Mouse (Mus musculus): Measurements from ENCODE around the gene Zbtb8b.
"Not testable (repeated sequence)": the region's sequence is repeated elsewhere in the genome, so short reads cannot be mapped to it uniquely, and the experiment has no call there.

Gene Zbtb8b

DNA sequence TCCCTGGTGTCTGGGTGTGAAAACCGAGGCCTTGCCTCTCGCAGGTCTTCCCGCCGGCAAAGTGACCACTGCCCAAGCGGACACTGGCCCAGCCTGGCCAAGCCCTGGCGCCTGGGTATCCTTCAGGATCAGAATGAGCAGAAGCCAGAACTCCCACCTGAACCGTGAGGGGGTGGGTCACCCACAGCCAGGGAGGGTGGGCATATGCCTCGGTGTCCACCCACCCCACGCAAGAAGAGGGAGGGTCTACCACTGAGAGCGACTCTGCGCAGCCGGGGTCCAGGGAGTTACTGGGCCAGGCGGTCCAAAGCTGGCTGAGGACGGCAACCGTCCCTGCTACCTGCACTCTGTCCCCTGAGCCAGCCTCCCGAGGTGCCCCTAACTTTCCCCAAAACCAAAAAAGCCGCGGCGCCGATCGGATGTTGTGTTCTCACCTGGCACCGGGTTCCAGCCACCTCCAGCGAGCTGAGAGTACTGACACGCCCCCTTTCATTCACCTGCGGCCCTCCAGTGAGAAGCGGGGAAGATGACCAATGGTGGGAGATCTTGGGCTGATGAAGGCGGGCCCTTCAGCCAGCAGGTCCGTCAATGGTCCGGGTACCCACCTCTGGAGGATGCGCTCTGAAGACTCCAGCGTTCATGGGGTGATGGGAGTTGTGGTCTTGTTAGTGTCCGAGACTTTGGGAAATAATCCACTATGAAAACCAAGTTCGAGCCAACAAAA is at the start of gene Zbtb8b:
Zbtb8b (minus strand) TSS at position 514 of the 724 bp plus-strand sequence.
- no peak for DNase-seq (ENCODE audit: low read depth)

GRCm38 (mm10) chr4:129481090-129481489 is 40.4 kb upstream of the Zbtb8b start:
- no peak for DNase-seq (ENCODE audit: low read depth)

DNA sequence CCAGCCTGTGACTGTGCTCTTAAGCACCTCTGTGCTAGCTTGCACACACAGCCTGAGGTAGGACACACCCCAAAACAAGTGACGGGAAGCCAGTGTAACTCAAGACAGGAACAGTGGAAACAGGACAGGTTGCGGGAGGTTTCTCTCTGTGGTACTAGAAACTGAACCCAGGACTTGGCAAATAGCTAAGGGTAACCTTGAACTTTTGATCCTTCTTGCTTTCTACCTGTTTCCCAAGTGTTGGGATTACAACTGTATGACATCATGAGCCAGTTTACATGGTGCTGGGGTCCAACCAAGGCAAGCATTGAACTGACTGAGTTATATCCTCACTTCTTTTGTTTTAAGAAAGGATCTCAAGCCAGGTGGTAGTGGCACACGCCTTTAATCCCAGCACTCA is 39.2 kb upstream of the Zbtb8b start:
- DNase-seq (ENCODE audit: low read depth), result no peak

DNA sequence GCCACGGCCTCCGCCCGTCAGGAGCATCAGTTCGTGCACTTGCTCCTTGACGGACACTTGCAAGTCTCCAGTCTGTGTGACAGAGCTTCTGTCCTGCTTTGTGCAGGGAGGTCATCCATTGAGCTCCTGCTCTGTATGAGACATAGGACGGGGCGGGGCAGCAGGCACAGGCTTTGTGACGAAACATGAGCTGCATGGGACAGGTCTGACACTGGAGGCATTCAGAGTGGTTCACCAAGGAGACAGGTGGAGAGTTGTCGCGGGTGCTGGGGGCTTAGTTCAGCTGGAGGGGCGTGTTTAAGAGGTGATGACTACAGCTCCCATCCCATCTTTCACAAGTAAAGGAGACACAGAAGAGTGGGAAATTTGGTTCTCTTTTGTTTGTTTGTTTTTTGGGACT is 35.4 kb upstream of the Zbtb8b start:
- no peak for DNase-seq (ENCODE audit: low read depth)

GRCm38 (mm10) chr4:129464286-129464815 is 23.7 kb upstream of the Zbtb8b start:
- DNase-seq (ENCODE audit: low read depth), result no peak

- no peak for DNase-seq (ENCODE audit: low read depth)
Measured at GRCm38 (mm10) chr4:129463097-129464059, 22.7 kb upstream of the Zbtb8b start.

GRCm38 (mm10) chr4:129462118-129462517 is 21.5 kb upstream of the Zbtb8b start:
- peak; percentile 19 for DNase-seq (ENCODE audit: low read depth)

DNA sequence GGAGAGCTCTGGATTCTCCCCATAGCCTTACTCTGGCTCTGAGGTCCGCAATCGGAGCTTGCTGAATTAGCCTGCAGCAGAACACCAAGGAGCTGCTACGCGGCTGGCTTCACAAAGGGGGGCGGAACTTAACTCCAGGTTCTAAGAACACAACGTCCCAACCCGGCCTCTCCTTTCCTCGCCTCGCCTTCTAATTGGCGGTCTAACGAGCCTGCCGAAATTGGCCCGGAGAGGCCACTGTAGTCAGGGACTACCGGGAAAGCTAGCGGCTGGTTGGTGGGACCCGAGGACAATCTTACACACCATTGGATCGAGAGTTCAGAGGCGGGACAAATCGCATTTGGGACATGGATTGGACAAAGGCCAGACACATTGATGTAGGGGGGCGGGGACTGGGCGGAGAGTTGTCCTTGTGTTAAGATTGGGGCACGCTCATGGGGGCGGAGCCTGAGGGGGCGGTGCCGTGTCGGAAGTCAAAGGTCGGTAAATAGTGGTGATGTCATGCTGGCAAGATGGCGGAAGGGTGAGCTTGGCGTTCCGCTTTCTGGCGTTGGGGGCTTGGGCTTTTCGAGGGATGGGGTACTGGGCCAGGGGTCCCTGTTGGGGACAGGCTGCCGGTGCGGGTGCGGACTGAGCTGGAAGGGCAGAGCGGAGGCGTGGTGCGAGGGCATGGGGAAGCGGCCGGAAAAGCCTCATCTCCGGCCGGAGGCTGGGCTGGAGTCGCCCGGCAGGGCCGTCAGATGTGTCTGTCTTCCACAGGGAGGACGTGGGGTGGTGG is 20.7 kb upstream of the Zbtb8b start, which contains the start of gene Bsdc1:
Bsdc1 (plus strand) TSS at position 399 of the 778 bp plus-strand sequence.
- peak; percentile 100 for DNase-seq (ENCODE audit: low read depth)

- no peak for DNase-seq (ENCODE audit: low read depth)
Measured at GRCm38 (mm10) chr4:129460827-129461182, 20.2 kb upstream of the Zbtb8b start.

- no peak for DNase-seq (ENCODE audit: low read depth)
Measured at GRCm38 (mm10) chr4:129459726-129460125, 19.1 kb upstream of the Zbtb8b start.

- DNase-seq (ENCODE audit: low read depth), result not testable (repeated sequence)
Measured at GRCm38 (mm10) chr4:129457311-129457710, 16.7 kb upstream of the Zbtb8b start.

- DNase-seq (ENCODE audit: low read depth), result no peak
Measured at GRCm38 (mm10) chr4:129456126-129456525, 15.5 kb upstream of the Zbtb8b start.

GRCm38 (mm10) chr4:129455265-129455664 is 14.6 kb upstream of the Zbtb8b start:
- peak; percentile 88 for DNase-seq (ENCODE audit: low read depth)

GRCm38 (mm10) chr4:129451471-129452169 is 11.0 kb upstream of the Zbtb8b start:
- no peak for DNase-seq (ENCODE audit: low read depth)

DNA sequence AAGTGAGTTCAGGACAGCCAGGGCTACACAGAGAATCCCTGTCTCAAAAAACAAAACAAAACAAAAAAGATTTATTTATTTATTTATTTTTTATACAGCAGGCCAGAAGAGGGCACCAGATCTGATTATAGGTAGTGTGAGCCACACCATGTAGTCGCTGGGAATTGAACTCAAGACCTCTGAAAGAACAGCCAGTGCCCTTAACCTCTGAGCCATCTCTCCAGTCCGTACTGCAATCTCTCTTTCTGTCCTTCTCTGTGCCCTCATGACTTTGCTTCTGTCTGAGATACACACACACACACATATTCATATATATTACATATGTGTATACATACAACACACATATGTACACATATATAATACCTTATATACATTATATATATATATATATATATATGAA is 10.2 kb upstream of the Zbtb8b start:
- peak; percentile 46 for DNase-seq (ENCODE audit: low read depth)

DNA sequence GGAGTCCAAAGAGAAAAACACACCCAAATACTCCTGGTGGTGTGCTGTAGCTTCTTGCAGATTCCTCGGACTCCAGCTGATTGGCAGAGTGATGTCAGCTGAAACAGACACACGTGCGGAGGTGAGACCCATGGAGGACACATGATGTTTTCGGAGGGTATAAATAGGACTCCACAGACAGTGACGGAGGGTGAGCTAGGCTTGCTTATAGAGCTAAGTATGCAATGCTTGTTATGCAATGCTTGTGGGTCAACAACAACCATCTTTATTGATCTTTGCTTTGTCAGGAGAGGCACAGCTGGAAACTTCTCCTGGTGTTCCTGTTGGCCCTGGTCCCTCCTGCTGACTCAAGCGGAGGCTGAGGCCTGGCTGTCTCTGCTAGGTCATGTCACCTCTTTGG is 8.1 kb upstream of the Zbtb8b start:
- DNase-seq (ENCODE audit: low read depth), result no peak

- peak; percentile 60 for DNase-seq (ENCODE audit: low read depth)
Measured at GRCm38 (mm10) chr4:129447778-129448563, 7.3 kb upstream of the Zbtb8b start.

- no peak for DNase-seq (ENCODE audit: low read depth)
Measured at GRCm38 (mm10) chr4:129447360-129447759, 6.7 kb upstream of the Zbtb8b start.

DNA sequence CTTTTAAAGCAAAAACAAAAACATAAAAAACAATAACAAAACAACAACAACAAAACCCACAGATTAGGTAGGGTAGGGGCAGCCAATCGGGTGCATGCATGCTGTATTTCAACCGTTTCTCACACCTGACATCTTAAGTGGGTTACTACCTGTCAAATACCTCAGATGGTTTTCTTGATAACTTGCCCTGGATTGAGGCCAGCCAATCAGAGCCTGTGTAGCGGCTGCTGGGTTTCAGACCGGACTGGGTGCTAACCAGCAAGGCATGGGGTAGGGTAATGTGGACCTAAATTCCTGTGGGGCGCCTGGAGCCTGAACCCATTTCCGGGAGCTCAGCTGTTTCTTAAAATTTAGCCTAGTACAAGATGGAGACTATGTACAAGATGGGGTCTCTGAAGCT is 492 bp upstream of the Zbtb8b start:
- no peak for DNase-seq (ENCODE audit: low read depth)

DNA sequence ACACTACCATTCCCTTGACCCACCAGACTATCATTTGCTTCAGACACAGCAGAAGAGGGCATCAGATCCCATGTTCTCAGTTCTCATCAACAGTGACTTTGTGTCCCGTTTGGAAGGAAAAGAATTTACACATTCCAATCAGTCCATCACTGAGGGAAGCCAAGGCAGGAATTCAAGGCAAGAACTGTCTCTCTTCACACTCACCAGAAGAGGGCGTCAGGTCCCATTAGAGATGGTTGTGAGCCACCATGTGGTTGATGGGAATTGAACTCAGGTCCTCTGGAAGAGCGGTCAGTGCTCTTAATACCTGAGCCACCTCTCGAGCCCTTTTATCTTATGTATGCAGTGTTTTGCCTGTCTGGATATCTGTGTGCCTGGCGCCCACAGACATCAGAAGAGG is 22.3 kb downstream of the Zbtb8b start:
- no peak for DNase-seq (ENCODE audit: low read depth)

- DNase-seq (ENCODE audit: low read depth), result peak; percentile 58
Measured at GRCm38 (mm10) chr4:129416478-129416877, 24.2 kb downstream of the Zbtb8b start.

Measured in 416B (cell line).